Mouse (Mus musculus): ENCODE measurements at regions not wholly inside any gene's neighbourhood (a gene's known extent, or its start where the extent isn't known, plus 50 kb on each side); places are given as distances from the start of the nearest gene placed in this dataset.

GRCm38 (mm10) chr3:38105022-38105857 lies 379.4 kb downstream of the Ankrd50 start:
- TF ChIP-seq POLR2A (IDR thresholded peaks at IDR 0.05; ENCODE audit: insufficient read depth, low read depth, low read length) = no peak
- no peak for TF ChIP-seq CTCF (IDR thresholded peaks at IDR 0.05; ENCODE audit: insufficient read depth, low read depth, low read length)
